Mouse (Mus musculus) neural tube, embryonic 14.5 days (tissue): ENCODE results near the gene Polr1b. TPM values are rescaled to one million over a fixed set of nuclear protein-coding genes. Genes with fewer than 3 reads are reported as not detected.

ENCODE experiments used
- ATAC-seq: fragments of 200-750 bp; cut with Nextera tagmentation; 2 replicates; pipeline ENCODE4 v1.8.0; 2017; ENCODE audit warnings: low read depth, mild to moderate bottlenecking, moderate TSS enrichment, moderate library complexity
- H3K27ac ChIP-seq: fragments of 300-500 bp; sonication (generic); 2 replicates; pipeline ENCODE4 v1.5.1; 2014; ENCODE audit warnings: low read depth, mild to moderate bottlenecking, control low read depth, low read length, moderate library complexity, mixed read lengths
- H3K27me3 ChIP-seq: fragments of 300-500 bp; sonication (generic); 2 replicates; pipeline ENCODE4 v1.6.1; 2014; ENCODE audit warnings: low read length; ENCODE audit not compliant: control insufficient read depth, insufficient read depth
- H3K36me3 ChIP-seq: fragments of 300-500 bp; sonication (generic); 2 replicates; pipeline ENCODE4 v1.6.1; 2014; ENCODE audit warnings: low read length, mixed read lengths; ENCODE audit not compliant: control insufficient read depth, insufficient read depth
- H3K4me1 ChIP-seq: fragments of 300-500 bp; sonication (generic); 2 replicates; pipeline ENCODE4 v1.6.1; 2014; ENCODE audit warnings: low read length; ENCODE audit not compliant: control insufficient read depth, insufficient read depth
- H3K4me2 ChIP-seq: fragments of 300-500 bp; sonication (generic); 2 replicates; pipeline ENCODE4 v1.6.1; 2014; ENCODE audit warnings: mild to moderate bottlenecking, low read depth, low read length, control low read depth
- H3K4me3 ChIP-seq: fragments of 300-500 bp; sonication (generic); 2 replicates; pipeline ENCODE4 v1.5.1; 2014; ENCODE audit warnings: low read depth, low read length, control low read depth, mixed read lengths
- H3K9ac ChIP-seq: fragments of 300-500 bp; sonication (generic); replicated peaks from 2 replicates; pipeline ENCODE4 v1.6.1; 2014; ENCODE audit warnings: low read depth, mild to moderate bottlenecking, control low read depth, low read length, mixed read lengths
- H3K9me3 ChIP-seq: fragments of 300-500 bp; sonication (generic); 2 replicates; pipeline ENCODE4 v1.6.1; 2016; ENCODE audit warnings: low read length; ENCODE audit not compliant: control insufficient read depth
- WGBS: fragments of 180-500 bp; shearing (Covaris S2); extraction: QIAGEN DNeasy Blood & Tissue Kit; methylation state at CpG from one replicate; pipeline ENCODE4 v1.1.7; 2014; 5-methylcytosine and 5-hydroxymethylcytosine counted together
- polyA plus RNA-seq: library from polyadenylated mRNA; unstranded; fragments of >200 nt; fragmentation: Nextera tagmentation; extraction: Ambion mirVana; gene quantifications from 2 replicates; pipeline ENCODE4 v1.2.1, GENCODE M21; 2014

The Polr1b gene
- polyA plus RNA-seq, 1 experiment from 2014 or later: 13.2 TPM

DNA sequence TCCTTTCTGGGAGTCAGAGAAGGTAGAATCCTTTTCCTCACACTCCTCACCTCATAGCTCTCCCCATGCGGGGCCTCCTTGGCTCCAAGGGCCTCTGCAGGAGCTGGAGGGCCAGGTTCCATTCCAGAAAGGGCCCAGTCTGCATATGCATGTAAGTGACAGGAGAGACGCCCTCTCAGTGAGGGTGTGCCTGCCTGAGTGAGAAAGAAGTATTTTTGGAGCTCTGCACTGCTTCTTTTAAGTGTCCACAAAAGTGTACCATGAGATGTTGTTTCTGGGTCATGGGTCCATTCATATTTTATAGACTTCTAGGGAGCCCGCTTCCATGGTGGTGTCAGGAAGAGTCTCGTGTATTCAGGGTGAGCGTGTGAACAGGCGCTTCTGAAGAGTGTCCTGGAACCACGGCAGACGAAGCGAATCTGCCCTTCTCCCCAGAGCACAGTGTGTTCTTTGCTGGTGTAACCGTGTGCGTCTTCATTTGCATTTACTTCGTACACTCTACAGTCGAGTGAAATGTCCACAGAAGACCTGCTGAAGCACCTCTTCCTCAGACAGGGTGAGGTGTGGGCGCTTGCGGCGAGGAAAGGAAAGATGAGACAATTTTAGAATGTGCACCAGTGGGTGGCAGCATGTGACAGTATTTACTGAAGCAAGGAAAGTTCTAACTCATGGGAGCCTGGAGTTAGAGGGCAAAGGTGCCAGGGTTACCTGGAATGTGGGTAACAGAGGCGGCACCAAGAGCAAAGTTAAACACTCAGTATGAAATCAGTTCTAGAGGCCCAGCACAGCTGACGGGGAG lies 6.7 kb upstream of the Polr1b start:
- Histone ChIP-seq H3K9me3 (no peaks in the 10 kb centered on the region), H3K27me3 (no peaks in the 10 kb centered on the region), H3K36me3 (peaks cover 26% of the 10 kb centered on the region), H3K9ac (no peak overlapping the region), H3K4me1 (no peaks in the 10 kb centered on the region), H3K27ac (no peak overlapping the region), H3K4me3 (no peak overlapping the region), H3K4me2 (no peak overlapping the region)
- whole genome bisulfite sequencing: 92% methylated on average over 18 of the region's 18 CpGs
- no peak for ATAC-seq

DNA sequence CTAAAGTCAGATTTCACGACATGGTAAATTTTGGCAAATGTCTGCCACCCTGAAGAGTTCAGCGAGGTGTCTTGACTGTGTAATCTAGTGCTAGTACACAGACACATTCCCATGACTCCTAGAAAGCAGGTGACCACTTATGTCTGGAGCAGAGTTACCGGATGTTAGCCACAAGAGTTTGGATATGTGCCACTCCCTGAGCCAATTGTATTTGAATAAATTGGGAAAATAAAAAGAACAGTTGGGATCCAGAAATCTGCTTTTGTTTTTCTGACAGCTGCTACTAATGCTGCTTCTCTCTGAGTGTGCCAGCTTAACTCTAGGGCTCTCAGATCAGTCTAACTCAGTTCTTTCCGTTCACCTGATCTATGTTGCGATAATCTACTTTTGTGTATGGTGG lies 12.1 kb downstream of the Polr1b start:
- Histone ChIP-seq H3K4me2 (no peak overlapping the region), H3K9me3 (no peaks in the 10 kb centered on the region), H3K4me1 (no peaks in the 10 kb centered on the region), H3K36me3 (peaks cover 47% of the 10 kb centered on the region), H3K27me3 (no peaks in the 10 kb centered on the region), H3K27ac (no peak overlapping the region), H3K4me3 (no peak overlapping the region), H3K9ac (no peak overlapping the region)
- WGBS: 95% methylated on average over 5 of the region's 5 CpGs
- ATAC-seq: no peak

DNA sequence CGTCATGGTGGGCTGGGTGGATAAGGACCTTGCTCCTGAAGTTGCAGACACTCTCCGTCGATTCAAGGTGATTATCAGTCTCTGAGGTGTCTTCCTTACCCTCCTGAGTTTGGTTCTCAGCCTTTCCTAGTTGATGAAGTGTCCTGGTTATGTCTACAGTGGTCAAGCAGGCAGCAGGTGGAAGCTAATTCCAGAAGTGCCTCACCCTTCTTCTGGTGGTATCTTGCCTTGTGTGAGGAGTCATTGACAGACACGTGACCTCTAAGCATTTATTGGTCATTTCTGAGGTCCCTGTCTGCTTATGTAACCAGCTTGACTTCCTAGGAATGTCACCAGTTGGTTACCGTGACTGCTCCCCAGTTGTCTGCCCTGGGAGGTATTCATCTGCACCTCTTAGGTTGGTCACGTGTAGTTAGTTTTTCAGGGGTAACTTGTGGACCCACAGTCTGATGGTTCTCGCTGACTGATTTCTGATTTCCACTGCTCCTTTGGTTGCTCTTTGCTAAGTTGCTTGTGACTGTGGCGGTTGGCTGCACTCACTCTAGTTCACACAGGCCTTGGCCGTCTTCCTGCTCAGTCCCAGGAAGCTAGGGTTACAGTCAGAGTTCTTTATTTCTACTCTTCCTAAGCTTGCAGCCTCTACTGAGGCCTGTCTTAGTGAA lies 15.0 kb downstream of the Polr1b start:
- Histone ChIP-seq H3K4me1 (no peaks in the 10 kb centered on the region), H3K9me3 (no peaks in the 10 kb centered on the region), H3K36me3 (peaks cover 55% of the 10 kb centered on the region), H3K27ac (no peak overlapping the region), H3K4me2 (no peak overlapping the region), H3K9ac (no peak overlapping the region), H3K27me3 (no peaks in the 10 kb centered on the region), H3K4me3 (no peak overlapping the region)
- WGBS: 93% methylated on average over 9 of the region's 9 CpGs
- ATAC-seq: no peak

DNA sequence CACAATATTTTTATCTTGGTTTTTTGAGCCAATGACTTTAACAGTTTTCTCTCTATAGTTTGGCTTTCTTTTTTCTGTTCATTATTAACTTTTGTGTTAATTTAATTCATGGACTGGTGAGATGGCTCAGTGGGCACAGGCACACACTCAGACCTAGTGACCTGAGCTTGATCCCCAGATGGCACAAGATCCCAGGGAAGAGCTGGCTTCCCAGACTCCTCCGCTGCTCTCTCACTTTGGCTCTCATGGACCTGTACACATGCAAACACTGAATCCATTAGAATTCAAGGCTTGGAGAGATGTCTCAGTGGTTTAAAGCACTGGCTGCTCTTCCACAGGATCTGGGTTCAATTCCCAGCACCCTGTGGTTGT lies 15.6 kb downstream of the Polr1b start:
- 100% methylated on average over 1 of the region's 1 CpGs for whole genome bisulfite sequencing
- Histone ChIP-seq H3K36me3 (peaks cover 55% of the 10 kb centered on the region), H3K4me2 (no peak overlapping the region), H3K4me3 (no peak overlapping the region), H3K9me3 (no peaks in the 10 kb centered on the region), H3K4me1 (no peaks in the 10 kb centered on the region), H3K9ac (no peak overlapping the region), H3K27ac (no peak overlapping the region), H3K27me3 (no peaks in the 10 kb centered on the region)
- ATAC-seq: no peak

DNA sequence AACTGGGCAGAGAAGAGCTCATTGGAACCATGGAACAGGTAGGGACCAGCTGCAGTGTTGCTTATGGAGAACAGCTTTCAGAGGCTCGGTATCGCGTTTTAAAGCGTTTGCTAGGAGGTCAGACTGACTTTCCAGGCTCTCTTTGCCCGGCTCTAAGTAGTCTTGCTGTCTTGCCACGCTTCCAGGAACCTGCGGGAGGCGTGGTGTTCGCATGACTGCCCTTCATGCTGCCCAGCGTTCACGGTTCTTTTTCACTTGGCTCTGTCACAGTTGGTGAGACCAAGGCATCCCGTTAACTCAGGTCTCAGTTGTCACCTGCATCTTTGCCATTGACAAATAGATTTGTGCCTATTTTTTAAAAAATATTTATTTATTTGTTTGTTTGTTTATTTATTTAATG lies 17.3 kb downstream of the Polr1b start:
- H3K4me3 ChIP-seq: no peak overlapping the region
- H3K9ac ChIP-seq: no peak overlapping the region
- no peaks in the 10 kb centered on the region for H3K27me3 ChIP-seq
- no peak for ATAC-seq
- 95% methylated on average over 12 of the region's 12 CpGs for WGBS
- no peak overlapping the region for H3K4me2 ChIP-seq
- no peaks in the 10 kb centered on the region for H3K4me1 ChIP-seq
- no peak overlapping the region for H3K27ac ChIP-seq
- H3K36me3 ChIP-seq: peaks cover 62% of the 10 kb centered on the region
- no peaks in the 10 kb centered on the region for H3K9me3 ChIP-seq

DNA sequence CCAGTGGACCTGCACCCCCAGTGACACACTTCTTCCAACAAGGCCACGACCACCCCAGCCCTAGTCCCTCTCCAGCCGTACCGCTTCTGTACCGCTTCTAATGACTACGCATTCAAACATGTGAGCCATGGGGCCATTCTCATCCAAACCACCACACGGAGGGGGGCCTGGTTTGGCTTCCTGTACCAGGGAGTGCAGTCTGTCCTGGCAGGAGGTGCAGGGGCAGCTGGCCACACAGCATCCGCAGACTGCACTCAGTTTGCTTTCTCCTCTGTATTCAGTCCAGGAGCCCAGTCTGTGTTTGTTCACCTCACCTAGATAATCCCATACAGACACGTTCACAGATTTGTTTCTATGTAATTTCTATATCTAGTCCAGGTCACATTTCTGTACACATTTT lies 21.2 kb downstream of the Polr1b start:
- WGBS: 95% methylated on average over 8 of the region's 8 CpGs
- H3K27ac ChIP-seq: no peak overlapping the region
- H3K36me3 ChIP-seq: peaks cover 49% of the 10 kb centered on the region
- ATAC-seq: no peak
- no peaks in the 10 kb centered on the region for H3K9me3 ChIP-seq
- no peak overlapping the region for H3K4me3 ChIP-seq
- no peak overlapping the region for H3K9ac ChIP-seq
- no peak overlapping the region for H3K4me2 ChIP-seq
- H3K4me1 ChIP-seq: no peaks in the 10 kb centered on the region
- H3K27me3 ChIP-seq: no peaks in the 10 kb centered on the region

DNA sequence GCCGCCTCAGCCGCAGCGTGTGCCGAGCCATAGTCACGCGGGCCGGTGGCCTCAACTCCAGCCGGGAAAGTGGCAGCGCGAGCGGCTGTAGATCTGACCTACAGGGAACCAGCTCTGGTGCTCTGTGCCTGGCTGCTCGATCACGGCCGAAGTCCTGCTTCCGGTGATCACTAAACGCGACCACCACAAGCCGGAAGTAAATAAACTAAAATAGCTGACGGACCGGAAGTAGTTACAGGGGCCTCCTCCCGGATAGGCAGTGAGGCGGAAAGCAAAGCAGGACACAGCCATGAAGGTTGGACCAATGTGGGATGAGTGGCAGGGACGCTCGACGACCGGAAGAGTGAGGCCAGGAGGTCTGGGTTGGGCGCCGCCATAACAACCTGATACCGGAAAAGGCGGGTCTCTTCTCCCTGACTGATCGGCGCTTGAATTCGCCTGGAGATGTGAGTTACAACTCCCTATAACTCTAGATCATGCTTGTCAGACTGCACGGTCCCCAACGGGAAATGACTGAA lies 28.7 kb downstream of the Polr1b start, which contains the start of gene Chchd5:
Chchd5 (plus strand) TSS at position 289 of the 518 bp plus-strand sequence.
- H3K4me2 ChIP-seq: peak within 1 kb of the TSS; percentile 74
- no peaks in the 10 kb centered on the region for H3K27me3 ChIP-seq
- peak; percentile 100 for ATAC-seq
- no peaks in the 10 kb centered on the region for H3K9me3 ChIP-seq
- peaks cover 21% of the 10 kb centered on the region for H3K36me3 ChIP-seq
- H3K9ac ChIP-seq: peak within 1 kb of the TSS; percentile 77
- 0% methylated on average over 35 of the region's 35 CpGs for WGBS
- peak within 1 kb of the TSS; percentile 64 for H3K4me3 ChIP-seq
- peak within 1 kb of the TSS; percentile 81 for H3K27ac ChIP-seq
- peaks cover 7% of the 10 kb centered on the region; the same call in 1 of the 2 replicates for H3K4me1 ChIP-seq

DNA sequence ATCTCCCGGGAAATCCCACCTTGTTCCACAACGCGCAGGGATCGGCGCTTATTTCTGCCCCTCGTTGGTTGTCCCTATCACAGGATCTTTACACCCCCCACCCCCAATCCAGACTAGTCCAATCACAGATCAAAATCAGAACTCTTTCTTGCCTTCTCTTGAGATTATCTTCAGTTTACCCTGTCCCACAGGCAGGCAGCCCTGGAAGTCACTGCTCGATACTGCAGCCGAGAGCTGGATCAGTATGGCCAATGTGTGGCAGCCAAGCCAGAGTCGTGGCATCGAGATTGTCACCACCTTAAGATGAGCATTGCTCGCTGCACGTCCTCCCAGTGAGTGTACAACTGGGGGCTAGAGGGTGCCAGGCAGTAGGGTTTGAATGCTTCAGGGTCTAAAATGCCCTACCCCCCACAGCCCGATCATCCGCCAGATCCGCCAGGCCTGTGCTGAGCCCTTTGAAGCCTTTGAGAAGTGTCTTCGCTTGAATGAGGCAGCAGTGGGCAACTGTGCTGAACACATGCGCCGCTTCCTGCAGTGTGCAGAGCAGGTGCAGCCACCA lies 29.3 kb downstream of the Polr1b start:
- no peaks in the 10 kb centered on the region for H3K27me3 ChIP-seq
- peak overlapping the region; percentile 77 for H3K9ac ChIP-seq
- H3K4me3 ChIP-seq: peak overlapping the region; percentile 64
- peak overlapping the region; percentile 74 for H3K4me2 ChIP-seq
- no peaks in the 10 kb centered on the region for H3K9me3 ChIP-seq
- H3K4me1 ChIP-seq: peaks cover 7% of the 10 kb centered on the region; the same call in 1 of the 2 replicates
- ATAC-seq: peak; percentile 54
- peaks cover 15% of the 10 kb centered on the region for H3K36me3 ChIP-seq
- WGBS: 32% methylated on average over 18 of the region's 18 CpGs
- peak overlapping the region; percentile 81 for H3K27ac ChIP-seq

DNA sequence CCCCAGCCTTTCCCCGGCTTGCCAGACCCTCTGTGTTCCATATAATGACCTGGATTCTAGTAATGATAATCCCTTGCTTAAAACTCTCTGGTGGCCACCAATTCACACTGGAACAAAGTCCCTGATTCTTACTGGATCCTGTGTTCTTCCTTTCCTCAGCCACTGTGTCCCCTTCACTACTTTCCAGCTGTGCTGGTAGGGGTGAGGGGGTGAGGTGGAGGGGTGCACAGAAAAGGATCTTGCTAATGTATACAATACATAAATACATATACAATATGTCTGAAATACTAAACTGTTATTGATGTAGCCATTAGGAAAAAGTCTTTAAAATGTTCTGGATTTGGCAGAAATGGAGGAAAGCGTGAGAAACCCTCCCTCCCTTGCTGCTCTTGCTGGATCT lies 30.0 kb downstream of the Polr1b start:
- Histone ChIP-seq H3K36me3 (peaks cover 10% of the 10 kb centered on the region), H3K4me3 (no peak overlapping the region), H3K4me2 (peak overlapping the region; percentile 74; the same call in 1 of the 2 replicates), H3K9me3 (no peaks in the 10 kb centered on the region), H3K4me1 (peaks cover 7% of the 10 kb centered on the region; the same call in 1 of the 2 replicates), H3K9ac (no peak overlapping the region), H3K27me3 (no peaks in the 10 kb centered on the region), H3K27ac (no peak overlapping the region; the same call in 1 of the 2 replicates)
- no peak for ATAC-seq
- 98% methylated on average over 2 of the region's 2 CpGs for WGBS
